Comparison of ENCODE assay signal across 11 mouse cellular contexts in genomic region chr2:57772315-57772714, GRCm38 (mm10).
DNase-seq lines count a peak whose midpoint lies in the region; ATAC-seq and TF ChIP-seq lines count a peak whose summit lies in the region.
"Had no signal": no experiment of that assay in that cellular context is flagged by ENCODE, and none has a peak within 500 bp of the region (broad histone marks: within the 10 kb centered on the region; RNA-seq: fewer than 3 reads in every experiment).

No protein-coding gene starts in this region.

- 84% methylated on average over 2 of the region's 2 CpGs for WGBS in neural tube, embryonic 15.5 days

- no peak overlapping the region for H3K4me2 ChIP-seq in neural tube, embryonic 15.5 days
- H3K4me2 ChIP-seq: neural tube, embryonic 12.5 days had no signal

- H3K27me3 ChIP-seq in neural tube, embryonic 15.5 days (replicated peaks): no peaks in the 10 kb centered on the region
- H3K27me3 ChIP-seq: neural tube, embryonic 12.5 days had no signal

- no peak overlapping the region for H3K4me3 ChIP-seq in gastrocnemius, adult 2 months
- H3K4me3 ChIP-seq in neural tube, embryonic 15.5 days (replicated peaks): no peak overlapping the region
- H3K4me3 ChIP-seq: neural tube, embryonic 12.5 days had no signal

- intact Hi-C loops in gastrocnemius, adult 2 months (cut with DNase I): no loop called here

- H3K36me3 ChIP-seq in neural tube, embryonic 15.5 days: no peaks in the 10 kb centered on the region
- H3K36me3 ChIP-seq: neural tube, embryonic 12.5 days had no signal

- H3K9me3 ChIP-seq in neural tube, embryonic 15.5 days (replicated peaks): no peaks in the 10 kb centered on the region
- H3K9me3 ChIP-seq: neural tube, embryonic 12.5 days had no signal

- H3K9ac ChIP-seq in neural tube, embryonic 15.5 days (replicated peaks): no peak overlapping the region
- H3K9ac ChIP-seq: neural tube, embryonic 12.5 days had no signal

- TF ChIP-seq CTCF in gastrocnemius, adult 2 months (IDR thresholded peaks at IDR 0.05): peak; percentile 5; the same call in 1 of the 2 replicates

- no peak overlapping the region for H3K27ac ChIP-seq in gastrocnemius, adult 2 months
- no peak overlapping the region for H3K27ac ChIP-seq in neural tube, embryonic 15.5 days (replicated peaks)
- H3K27ac ChIP-seq: neural tube, embryonic 12.5 days had no signal

- ATAC-seq in neural tube, embryonic 15.5 days (ENCODE audit: low FRiP score): no peak

- DNase-seq in gastrocnemius, adult 2 months: no peak
- DNase-seq in gastrocnemius, adult 18-20 months (ENCODE audit: low spot score): no peak
- peak; percentile 1 for DNase-seq in lung, postnatal 36 days
- DNase-seq in lung, postnatal 14 days: no peak
- peak; percentile 22 for DNase-seq in adipocyte (ENCODE audit: low spot score)
- peak; percentile 18 for DNase-seq in retina, postnatal 1 day
- no peak for DNase-seq in gastrocnemius, postnatal 4 days (ENCODE audit: low spot score in 2 of 2)
- DNase-seq: kidney, adult 11 months; lung, adult 2 months had no signal

- H3K4me1 ChIP-seq in neural tube, embryonic 15.5 days: no peaks in the 10 kb centered on the region
- H3K4me1 ChIP-seq: neural tube, embryonic 12.5 days had no signal

Comparison
In these comparisons a context has a peak if more than half of its experiments do, and no peak if none do; other contexts are left out.
1. DNase-seq: peak in lung, postnatal 36 days (single experiment), adipocyte (single experiment) and retina, postnatal 1 day (single experiment); none in gastrocnemius, adult 2 months (single experiment), gastrocnemius, adult 18-20 months (single experiment), lung, postnatal 14 days (single experiment) and gastrocnemius, postnatal 4 days (0 of 2).